Mouse (Mus musculus) lung, embryonic 16.5 days (tissue): ENCODE measurements around the gene Hist1h2bm. TPM values are rescaled to one million over a fixed set of nuclear protein-coding genes. Genes with fewer than 3 reads are reported as not detected.
A peak's percentile ranks its signal among the peaks of the same experiment; 100 is the strongest.
"Not testable (repeated sequence)": the region's sequence is repeated elsewhere in the genome, so short reads cannot be mapped to it uniquely, and the experiment has no call there.

Experiments
- ATAC-seq: fragments of 200-750 bp; cut with Nextera tagmentation; 2 replicates; pipeline ENCODE4 v1.8.0; 2017; ENCODE audit warnings: low read depth, mild to moderate bottlenecking, moderate library complexity
- H3K27ac ChIP-seq: fragments of 300-500 bp; sonication (generic); 2 replicates; pipeline ENCODE4 v1.5.1; 2014; ENCODE audit warnings: mild to moderate bottlenecking, control low read depth, low read length
- H3K27me3 ChIP-seq: fragments of 300-500 bp; sonication (generic); 2 replicates; pipeline ENCODE4 v1.6.1; 2014; ENCODE audit warnings: low read depth, low read length, mixed read lengths; ENCODE audit not compliant: control insufficient read depth, insufficient read depth
- H3K36me3 ChIP-seq: fragments of 300-500 bp; sonication (generic); 2 replicates; pipeline ENCODE4 v1.6.1; 2014; ENCODE audit warnings: low read length; ENCODE audit not compliant: control insufficient read depth, insufficient read depth
- H3K4me1 ChIP-seq: fragments of 300-500 bp; sonication (generic); replicated peaks from 2 replicates; pipeline ENCODE4 v1.6.1; 2014; ENCODE audit warnings: low read length, mixed read lengths; ENCODE audit not compliant: control insufficient read depth, insufficient read depth
- H3K4me2 ChIP-seq: fragments of 300-500 bp; sonication (generic); 2 replicates; pipeline ENCODE4 v1.6.1; 2014; ENCODE audit warnings: low read depth, low read length, control low read depth
- H3K4me3 ChIP-seq: fragments of 300-500 bp; sonication (generic); 2 replicates; pipeline ENCODE4 v1.5.1; 2014; ENCODE audit warnings: mild to moderate bottlenecking, low read length, control low read depth
- H3K9ac ChIP-seq: fragments of 300-500 bp; sonication (generic); 2 replicates; pipeline ENCODE4 v1.6.1; 2014; ENCODE audit warnings: low read length, control low read depth
- H3K9me3 ChIP-seq: fragments of 300-500 bp; sonication (generic); 2 replicates; pipeline ENCODE4 v1.6.1; 2016; ENCODE audit warnings: low read length; ENCODE audit not compliant: control insufficient read depth
- WGBS: fragments of 180-500 bp; shearing (Covaris S2); extraction: QIAGEN DNeasy Blood & Tissue Kit; methylation state at CpG from one replicate; pipeline ENCODE4 v1.1.7; 2014; 5-methylcytosine and 5-hydroxymethylcytosine counted together
- polyA plus RNA-seq: library from polyadenylated mRNA; unstranded; fragments of >200 nt; fragmentation: Nextera tagmentation; extraction: Ambion mirVana; gene quantifications from 2 replicates; pipeline ENCODE4 v1.2.1, GENCODE M21; 2015

The Hist1h2bm gene
- polyA plus RNA-seq, 1 experiment from 2014 or later: 5.8 TPM

DNA sequence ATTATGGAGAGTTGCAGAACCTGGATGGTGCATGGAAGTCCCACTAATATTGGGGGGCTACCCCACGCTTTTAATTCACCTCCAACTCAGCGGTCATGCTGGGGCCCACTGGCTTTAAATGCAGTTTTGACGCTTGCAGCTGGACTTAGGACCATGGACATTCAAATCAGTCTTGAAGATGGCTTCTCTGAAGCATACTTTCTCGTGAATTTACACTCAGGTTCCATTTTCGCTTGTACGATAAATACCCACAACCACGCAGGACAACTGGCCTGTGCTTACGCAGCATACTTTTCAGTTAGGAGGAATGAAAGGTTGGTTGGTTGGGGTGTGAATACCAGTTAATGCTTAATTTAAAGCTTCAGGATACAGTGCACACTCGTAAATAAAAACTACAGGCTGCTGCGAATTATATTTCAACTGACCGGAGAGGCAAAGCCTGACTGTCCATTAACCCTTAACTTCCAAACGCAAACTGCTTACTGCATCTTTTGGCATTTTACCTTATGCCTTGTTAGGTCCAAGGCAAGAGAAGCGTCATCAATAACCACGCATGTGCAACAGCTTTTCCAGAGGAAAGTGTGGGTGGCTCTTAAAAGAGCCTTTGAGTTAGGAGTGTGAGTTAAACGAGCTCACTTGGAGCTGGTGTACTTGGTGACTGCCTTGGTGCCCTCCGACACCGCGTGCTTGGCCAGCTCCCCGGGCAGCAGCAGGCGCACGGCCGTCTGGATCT is 6.5 kb upstream of the Hist1h2bm start:
- peak overlapping the region; percentile 93 for H3K27ac ChIP-seq
- H3K4me2 ChIP-seq: peak overlapping the region; percentile 59
- H3K36me3 ChIP-seq: no peaks in the 10 kb centered on the region
- WGBS: under 1% methylated on average over 21 of the region's 22 CpGs
- no peaks in the 10 kb centered on the region for H3K27me3 ChIP-seq
- ATAC-seq: no peak
- no peaks in the 10 kb centered on the region for H3K9me3 ChIP-seq
- H3K4me3 ChIP-seq: peak overlapping the region; percentile 51
- peaks cover 23% of the 10 kb centered on the region for H3K4me1 ChIP-seq
- peak overlapping the region; percentile 72 for H3K9ac ChIP-seq

DNA sequence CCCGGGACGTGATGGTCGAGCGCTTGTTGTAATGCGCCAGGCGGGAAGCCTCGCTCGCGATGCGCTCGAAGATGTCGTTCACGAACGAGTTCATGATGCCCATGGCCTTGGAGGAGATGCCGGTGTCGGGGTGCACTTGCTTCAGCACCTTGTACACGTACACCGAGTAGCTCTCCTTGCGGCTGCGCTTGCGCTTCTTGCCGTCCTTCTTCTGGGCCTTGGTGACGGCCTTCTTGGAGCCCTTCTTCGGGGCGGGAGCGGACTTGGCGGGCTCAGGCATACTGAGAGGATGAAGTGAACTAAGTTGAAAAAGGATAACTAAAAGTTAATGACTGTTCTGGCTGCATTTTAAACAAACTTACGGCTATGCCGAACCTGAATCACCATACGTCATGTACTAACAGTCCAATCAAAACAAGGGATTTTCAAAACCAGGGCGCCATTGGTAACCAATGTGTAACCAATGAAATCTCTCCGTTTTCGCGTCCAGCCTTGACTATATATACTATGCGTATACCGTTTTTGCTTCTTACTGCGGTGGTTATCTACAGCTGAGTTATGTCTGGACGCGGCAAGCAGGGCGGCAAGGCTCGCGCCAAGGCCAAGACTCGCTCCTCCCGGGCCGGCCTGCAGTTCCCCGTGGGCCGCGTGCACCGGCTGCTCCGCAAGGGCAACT is 5.8 kb upstream of the Hist1h2bm start, which contains the start of the genes Hist1h2bl and Hist1h2ai:
Gene Hist1h2bl (minus strand): TSS at position 280 of the 676 bp plus-strand sequence.
Gene Hist1h2ai (plus strand): TSS at position 559 of the 676 bp plus-strand sequence.
- peak within 1 kb of the TSS; percentile 85 for H3K4me2 ChIP-seq
- not testable (repeated sequence) for H3K27me3 ChIP-seq, H3K36me3 ChIP-seq, H3K9me3 ChIP-seq
- H3K4me3 ChIP-seq: peak within 1 kb of the TSS; percentile 55
- peak; percentile 93 for ATAC-seq
- peaks cover 28% of the 10 kb centered on the region for H3K4me1 ChIP-seq
- peak within 1 kb of the TSS; percentile 97 for H3K27ac ChIP-seq
- under 1% methylated on average over 26 of the region's 50 CpGs for WGBS
- H3K9ac ChIP-seq: peak within 1 kb of the TSS; percentile 74

DNA sequence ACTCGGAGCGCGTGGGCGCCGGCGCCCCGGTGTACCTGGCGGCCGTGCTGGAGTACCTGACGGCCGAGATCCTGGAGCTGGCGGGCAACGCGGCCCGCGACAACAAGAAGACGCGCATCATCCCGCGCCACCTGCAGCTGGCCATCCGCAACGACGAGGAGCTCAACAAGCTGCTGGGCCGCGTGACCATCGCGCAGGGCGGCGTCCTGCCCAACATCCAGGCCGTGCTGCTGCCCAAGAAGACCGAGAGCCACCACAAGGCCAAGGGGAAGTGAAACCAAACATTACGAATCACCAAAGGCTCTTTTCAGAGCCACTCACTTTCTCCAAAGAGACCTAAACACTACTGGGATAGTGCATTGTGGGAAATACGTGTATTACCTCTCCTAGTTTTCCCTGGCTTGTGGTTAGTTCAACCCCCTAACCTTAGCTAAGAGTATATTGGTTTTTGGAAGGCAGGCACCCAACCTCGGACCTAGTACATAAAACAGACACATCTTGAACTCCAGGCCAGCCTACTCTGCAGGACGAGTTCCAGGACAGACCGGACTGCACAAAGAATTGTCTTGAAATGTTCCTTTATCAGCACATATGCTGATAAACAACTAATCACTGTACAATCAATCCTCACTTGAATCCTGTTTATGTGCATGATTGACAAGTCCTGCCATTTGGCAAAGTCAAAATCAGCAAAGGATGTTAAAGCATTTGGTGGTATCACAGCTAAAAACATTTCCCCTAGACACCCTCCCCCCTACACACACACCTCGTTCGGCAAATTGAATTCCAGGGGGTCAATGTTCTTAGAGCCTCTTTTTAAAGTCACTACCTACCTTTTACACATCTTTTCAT is 5.1 kb upstream of the Hist1h2bm start:
- under 1% methylated on average over 9 of the region's 38 CpGs for WGBS
- peak; percentile 1 for ATAC-seq
- H3K4me3 ChIP-seq: peak overlapping the region; percentile 55

DNA sequence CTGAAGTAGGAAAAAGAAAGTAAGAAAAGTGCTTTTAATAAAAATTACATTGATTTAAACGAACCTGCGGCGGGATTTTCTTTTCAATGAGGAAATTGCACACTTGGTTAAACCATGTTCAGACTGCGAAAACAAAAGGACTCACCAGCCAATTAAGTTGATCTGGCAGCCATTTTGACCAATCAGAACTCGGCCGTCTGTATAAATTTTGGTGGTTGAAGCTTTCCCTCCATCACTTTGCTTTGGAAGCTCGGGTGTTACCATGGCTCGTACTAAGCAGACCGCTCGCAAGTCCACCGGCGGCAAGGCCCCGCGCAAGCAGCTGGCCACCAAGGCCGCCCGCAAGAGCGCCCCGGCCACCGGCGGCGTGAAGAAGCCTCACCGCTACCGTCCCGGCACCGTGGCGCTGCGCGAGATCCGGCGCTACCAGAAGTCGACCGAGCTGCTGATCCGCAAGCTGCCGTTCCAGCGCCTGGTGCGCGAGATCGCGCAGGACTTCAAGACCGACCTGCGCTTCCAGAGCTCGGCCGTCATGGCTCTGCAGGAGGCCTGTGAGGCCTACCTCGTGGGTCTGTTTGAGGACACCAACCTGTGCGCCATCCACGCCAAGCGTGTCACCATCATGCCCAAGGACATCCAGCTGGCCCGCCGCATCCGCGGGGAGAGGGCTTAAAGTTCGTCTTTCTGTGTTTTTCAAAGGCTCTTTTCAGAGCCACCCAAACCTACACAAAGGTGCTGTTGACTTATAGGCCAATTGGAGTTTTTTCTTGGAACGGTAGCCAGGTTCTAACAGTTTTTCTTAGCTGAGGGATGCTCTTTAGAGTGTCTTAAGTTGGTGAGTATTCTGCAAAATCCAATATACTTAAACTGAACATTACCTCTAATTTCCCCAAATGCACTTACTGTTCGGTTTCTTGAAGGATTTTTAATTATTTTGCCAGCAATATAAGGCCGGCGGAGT is 4.2 kb upstream of the Hist1h2bm start, which contains the start of gene Hist1h3h:
Gene Hist1h3h (plus strand): TSS at position 263 of the 961 bp plus-strand sequence.
- Histone ChIP-seq H3K27ac (peak within 1 kb of the TSS; percentile 97), H3K4me2 (peak within 1 kb of the TSS; percentile 85), H3K9ac (peak within 1 kb of the TSS; percentile 79), H3K4me1 (peaks cover 28% of the 10 kb centered on the region), H3K4me3 (peak within 1 kb of the TSS; percentile 55)
- peak; percentile 40 for ATAC-seq
- H3K27me3 ChIP-seq, H3K36me3 ChIP-seq, H3K9me3 ChIP-seq: not testable (repeated sequence)
- WGBS: 1% methylated on average over 24 of the region's 56 CpGs

More for the DNA sequence above, 5.1 kb upstream of the Hist1h2bm start:
- H3K27me3 ChIP-seq, H3K36me3 ChIP-seq, H3K9me3 ChIP-seq: not testable (repeated sequence)
- H3K27ac ChIP-seq: peak overlapping the region; percentile 97
- peaks cover 26% of the 10 kb centered on the region for H3K4me1 ChIP-seq
- peak overlapping the region; percentile 74 for H3K9ac ChIP-seq
- H3K4me2 ChIP-seq: peak overlapping the region; percentile 85

GRCm38 (mm10) chr13:21718381-21719080 is 3.3 kb upstream of the Hist1h2bm start:
- Histone ChIP-seq H3K9me3 (no peaks in the 10 kb centered on the region), H3K4me1 (peaks cover 31% of the 10 kb centered on the region), H3K4me2 (peak overlapping the region; percentile 70), H3K9ac (peak overlapping the region; percentile 79), H3K27ac (peak overlapping the region; percentile 86), H3K27me3 (no peaks in the 10 kb centered on the region), H3K4me3 (peak overlapping the region; percentile 54), H3K36me3 (no peaks in the 10 kb centered on the region)
- 46% methylated on average over 4 of the region's 4 CpGs for WGBS
- ATAC-seq: no peak

- 1% methylated on average over 18 of the region's 44 CpGs for WGBS
- not testable (repeated sequence) for H3K36me3 ChIP-seq, H3K9me3 ChIP-seq, H3K27me3 ChIP-seq
- H3K4me2 ChIP-seq: peak overlapping the region; percentile 58
- peak; percentile 19 for ATAC-seq
- H3K9ac ChIP-seq: peak overlapping the region; percentile 64
- peaks cover 24% of the 10 kb centered on the region for H3K4me1 ChIP-seq
- H3K4me3 ChIP-seq: peak overlapping the region; percentile 46
- H3K27ac ChIP-seq: peak overlapping the region; percentile 93
Measured at GRCm38 (mm10) chr13:21721107-21721756, 612 bp upstream of the Hist1h2bm start.

DNA sequence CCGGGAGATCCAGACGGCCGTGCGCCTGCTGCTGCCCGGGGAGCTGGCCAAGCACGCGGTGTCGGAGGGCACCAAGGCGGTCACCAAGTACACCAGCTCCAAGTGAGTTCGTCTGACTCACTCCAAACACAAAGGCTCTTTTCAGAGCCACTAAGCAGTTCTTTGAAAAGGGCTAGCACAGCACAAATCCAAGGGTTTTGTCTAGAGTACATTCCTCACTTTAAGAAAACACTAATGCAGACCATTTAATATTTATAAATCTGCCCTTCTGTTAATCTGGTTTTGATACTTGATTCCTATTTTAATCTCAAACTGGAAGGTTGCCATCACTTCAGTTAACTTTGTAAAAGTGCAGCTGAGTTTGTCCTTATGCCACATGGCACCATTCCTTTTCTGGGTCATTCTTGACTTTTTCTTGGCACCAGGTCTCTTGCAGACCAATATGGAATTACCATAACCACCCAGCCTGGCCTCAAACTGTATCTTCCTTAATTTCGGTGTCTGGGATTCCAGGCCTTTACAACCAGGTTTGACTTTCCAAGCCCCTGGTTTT is 605 bp downstream of the Hist1h2bm start:
- Histone ChIP-seq H3K27ac (peak overlapping the region; percentile 93), H3K4me1 (peaks cover 24% of the 10 kb centered on the region), H3K27me3 (no peaks in the 10 kb centered on the region), H3K9me3 (no peaks in the 10 kb centered on the region), H3K4me2 (peak overlapping the region; percentile 57), H3K4me3 (peak overlapping the region; percentile 36), H3K36me3 (no peaks in the 10 kb centered on the region), H3K9ac (peak overlapping the region; percentile 61)
- 3% methylated on average over 11 of the region's 11 CpGs for WGBS
- ATAC-seq: peak; percentile 8
